Mouse (Mus musculus): ENCODE results near the gene Grin2a.
"Not testable (repeated sequence)": the region's sequence is repeated elsewhere in the genome, so short reads cannot be mapped to it uniquely, and the experiment has no call there.

Gene Grin2a

DNA sequence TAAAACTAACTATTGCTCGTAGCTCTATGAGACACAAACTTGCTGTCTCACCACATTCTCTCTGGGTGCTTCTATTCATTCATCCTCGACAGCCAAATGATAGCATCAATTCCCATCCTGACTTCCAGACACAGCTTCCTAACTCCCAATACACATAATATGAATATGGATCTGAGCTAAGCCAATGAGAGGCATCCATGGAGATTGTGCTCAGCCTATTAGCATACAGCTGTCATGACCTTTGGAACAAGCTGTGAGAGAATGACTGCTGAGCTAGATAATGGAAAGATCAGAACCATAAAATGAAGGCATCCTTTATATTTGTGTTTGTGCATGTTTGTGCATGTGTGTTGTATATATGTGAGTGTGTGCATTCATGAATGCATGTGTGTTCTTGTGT is 323.0 kb downstream of the Grin2a start:
- no peak for DNase-seq (ENCODE audit: extremely low read depth, insufficient read length, low spot score)

DNA sequence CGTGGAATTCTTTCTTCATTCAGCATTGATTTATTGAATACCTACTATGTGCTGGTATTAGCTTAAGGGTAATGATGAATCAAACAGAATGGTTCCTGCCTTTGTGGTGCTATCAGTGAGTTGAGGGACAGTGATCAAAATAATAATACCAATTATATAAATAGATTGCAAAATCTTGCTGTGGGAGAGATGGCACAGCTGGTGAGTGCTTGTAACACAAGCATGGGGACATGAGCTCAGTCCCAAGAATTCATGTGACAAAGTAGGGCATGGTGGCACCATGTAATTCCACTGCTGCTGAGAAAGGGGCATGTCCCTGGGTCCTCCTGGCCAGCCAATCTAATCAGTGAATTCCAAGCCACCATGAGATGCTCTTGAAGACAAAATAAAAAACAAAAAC is 324.1 kb downstream of the Grin2a start:
- DNase-seq (ENCODE audit: extremely low read depth, insufficient read length, low spot score) = no peak

DNA sequence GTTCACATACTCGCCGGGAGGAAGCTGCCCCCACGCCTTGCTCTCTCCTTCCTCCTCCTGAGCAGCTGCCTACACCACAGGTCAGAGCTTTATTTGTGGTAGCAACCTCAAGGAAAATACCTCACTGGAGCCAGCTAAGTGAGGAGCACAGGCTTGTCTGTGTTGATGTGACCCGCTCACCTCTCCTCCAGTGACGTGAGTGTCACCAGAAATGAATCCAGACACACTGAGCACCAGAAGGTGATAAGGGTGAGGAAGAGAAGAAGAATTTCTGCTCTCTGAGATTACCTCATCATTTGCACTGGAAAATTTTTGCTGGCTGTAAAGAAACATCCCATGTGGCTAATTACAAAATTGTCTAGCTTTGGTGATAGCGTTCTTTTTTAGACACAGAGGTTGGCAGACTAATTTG is 324.6 kb downstream of the Grin2a start:
- no peak for DNase-seq (ENCODE audit: extremely low read depth, insufficient read length, low spot score)

DNA sequence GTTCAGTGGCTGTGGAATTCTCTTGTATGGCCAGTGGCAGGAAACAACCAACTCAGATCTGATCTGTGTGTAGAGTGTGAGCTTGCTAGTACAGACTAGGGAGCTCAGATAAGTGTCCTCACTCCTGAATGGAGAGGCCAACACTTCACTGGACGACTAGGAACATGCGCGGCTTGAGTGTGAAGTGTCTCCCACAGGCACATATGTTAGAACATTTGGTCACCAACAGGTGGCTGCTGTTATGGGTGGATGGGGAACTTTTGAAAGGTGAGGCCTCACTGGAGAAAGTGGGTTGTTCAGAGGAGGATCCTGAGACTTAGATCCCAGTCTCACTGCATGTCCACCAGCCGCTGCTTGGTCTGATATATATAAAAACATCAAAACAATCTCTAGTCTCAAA is 329.5 kb downstream of the Grin2a start:
- no peak for DNase-seq (ENCODE audit: extremely low read depth, insufficient read length, low spot score)

DNA sequence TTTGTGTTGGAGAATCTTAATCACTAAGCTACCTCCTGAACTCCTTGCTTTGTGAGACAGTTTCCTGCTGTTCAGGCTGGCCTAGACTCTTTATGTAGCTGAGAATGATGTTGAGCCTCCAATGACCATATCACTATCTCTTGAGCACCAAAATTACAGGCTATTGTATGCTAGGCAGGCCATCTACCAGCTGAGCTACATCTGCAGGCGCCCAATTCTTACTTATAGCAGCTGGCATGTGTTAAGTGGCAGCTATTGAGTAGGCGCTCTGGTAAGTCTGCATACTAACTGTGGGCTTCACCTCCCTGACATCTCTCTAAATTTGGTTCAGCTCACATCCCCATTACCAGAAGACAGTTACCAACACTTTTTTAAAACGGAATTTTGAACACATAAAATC is 331.3 kb downstream of the Grin2a start:
- DNase-seq (ENCODE audit: extremely low read depth, insufficient read length, low spot score) = no peak

DNA sequence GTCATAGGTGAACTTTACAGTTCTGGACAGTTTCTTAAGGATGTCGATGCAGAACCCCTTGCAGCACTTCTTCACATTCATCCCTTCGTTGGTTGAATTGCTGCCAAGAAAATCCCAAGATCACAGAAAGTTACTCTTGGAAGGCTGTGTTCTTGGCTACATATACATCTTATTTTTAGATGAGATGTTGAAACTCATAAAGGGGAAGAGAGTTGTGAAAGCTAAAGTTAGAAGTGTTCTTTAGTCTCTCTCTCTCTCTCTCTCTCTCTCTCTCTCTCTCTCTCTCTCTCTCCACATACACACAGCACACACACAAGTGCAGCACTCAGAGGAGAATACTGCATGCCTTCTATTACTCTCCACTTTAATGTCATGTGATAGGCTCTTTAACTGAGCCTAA is 331.9 kb downstream of the Grin2a start:
- no peak for DNase-seq (ENCODE audit: extremely low read depth, insufficient read length, low spot score)

DNA sequence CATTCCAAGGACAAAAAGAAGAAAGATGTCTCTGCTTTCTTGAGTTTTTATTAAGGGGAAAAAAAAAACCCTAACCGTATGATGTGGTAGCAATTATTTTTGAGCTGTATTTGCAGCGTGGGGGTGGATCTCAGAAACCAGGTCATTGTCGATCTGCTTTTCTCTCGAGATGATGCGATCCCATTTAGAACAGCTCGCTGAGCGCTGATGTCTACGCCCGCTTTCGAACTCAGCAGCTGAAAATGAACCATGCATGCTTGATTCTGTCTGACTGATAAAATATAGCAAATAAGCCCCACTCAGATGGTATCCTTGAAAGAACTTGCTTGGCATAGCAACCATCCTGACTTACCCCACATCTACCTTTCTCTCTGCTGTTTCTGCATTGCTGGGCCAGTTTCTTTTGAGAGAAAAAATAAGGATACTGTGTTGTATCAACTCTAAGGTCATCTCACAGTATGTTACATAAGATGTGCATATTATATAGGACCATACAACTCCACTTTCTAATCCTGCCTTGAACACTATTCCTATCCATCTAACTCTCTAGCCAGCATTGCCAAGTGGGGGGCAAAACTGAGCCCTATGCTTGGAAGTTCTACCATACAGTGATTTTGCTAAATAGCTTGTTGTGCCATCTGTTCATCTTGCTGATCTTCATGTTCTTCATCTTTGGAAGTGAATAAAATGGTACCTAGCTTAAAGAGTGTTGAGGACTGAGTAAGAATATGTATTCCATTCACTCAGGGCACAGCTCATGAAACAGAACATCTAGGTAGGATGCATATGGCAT is 369.5 kb downstream of the Grin2a start:
- DNase-seq (ENCODE audit: extremely low read depth, insufficient read length, low spot score) = no peak

DNA sequence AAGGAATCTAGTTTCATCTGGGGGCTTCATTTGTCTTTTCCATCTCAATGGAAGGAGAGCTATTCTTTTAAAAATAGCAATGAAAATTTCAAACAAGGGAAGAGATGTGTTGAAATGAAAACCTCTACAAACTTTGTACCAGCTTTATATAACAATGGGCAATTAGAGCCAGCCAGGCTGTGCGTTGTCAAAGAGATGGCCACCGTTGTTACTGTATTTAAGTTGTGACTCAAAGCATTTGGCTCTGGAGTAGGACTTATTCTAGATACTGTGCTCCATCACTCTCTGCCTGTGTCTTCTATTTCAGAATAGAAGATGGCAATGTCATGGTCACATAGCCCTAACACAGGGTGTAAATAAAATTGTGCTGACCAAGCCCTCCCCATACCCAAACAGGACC is 371.0 kb downstream of the Grin2a start:
- no peak for DNase-seq (ENCODE audit: extremely low read depth, insufficient read length, low spot score)

DNA sequence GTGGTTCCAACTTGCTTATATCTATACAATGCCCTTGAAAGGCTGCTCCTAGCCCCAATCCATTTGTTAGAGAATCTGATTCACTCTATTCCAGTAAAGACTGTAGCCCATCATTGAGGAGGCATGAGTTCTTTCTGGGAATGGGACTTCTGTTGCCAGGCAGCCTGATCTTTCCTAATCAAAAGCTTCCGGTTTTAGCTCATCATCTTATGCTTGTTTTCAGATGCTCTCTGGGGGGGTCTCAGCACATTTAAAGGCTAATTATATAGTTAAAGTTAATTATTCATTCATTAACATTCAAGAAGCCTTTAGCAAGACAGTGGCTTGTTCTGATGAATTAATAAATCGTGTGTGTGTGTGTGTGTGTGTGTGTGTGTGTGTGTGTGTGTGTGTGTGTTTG is 377.2 kb downstream of the Grin2a start:
- DNase-seq (ENCODE audit: extremely low read depth, insufficient read length, low spot score) = no peak

DNA sequence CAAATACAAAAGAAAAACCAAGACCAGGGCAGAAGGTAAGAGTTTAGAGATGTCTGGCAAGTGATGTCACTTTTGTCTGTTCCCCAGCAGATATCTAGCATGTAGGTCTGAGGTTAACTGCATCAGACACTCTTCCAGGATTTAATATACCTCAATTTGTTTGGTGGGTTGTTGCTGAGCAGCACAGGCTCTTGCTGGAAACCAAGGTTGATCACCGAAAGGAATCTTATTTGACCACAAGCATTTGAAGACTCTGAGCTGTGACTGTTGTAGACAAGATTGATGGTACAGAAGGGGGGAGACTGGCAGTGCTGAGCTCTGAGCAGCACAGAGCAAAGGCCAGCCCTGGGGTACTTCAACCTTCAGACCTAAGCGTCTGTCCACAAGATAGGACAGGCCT is 378.1 kb downstream of the Grin2a start:
- no peak for DNase-seq (ENCODE audit: extremely low read depth, insufficient read length, low spot score)

DNA sequence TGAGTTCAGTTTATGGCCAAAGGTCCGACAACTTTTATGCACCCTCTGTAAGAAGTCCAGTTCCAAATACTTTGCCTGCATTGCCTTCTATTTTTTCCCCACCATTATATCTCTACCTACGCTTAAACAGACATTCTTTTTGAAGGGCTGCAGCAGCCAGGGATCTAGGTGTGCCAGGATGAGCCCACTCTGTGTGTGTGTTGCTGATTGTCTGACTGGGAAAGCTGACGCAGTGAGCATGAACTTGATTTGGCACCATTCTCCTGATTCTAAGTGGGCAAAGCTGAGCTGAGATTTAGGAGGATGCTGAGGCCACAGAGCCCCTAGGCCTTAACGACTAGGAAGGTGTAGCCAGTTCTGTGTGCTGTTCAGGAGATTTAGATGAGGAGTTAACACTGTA is 378.6 kb downstream of the Grin2a start:
- DNase-seq (ENCODE audit: extremely low read depth, insufficient read length, low spot score) = no peak

DNA sequence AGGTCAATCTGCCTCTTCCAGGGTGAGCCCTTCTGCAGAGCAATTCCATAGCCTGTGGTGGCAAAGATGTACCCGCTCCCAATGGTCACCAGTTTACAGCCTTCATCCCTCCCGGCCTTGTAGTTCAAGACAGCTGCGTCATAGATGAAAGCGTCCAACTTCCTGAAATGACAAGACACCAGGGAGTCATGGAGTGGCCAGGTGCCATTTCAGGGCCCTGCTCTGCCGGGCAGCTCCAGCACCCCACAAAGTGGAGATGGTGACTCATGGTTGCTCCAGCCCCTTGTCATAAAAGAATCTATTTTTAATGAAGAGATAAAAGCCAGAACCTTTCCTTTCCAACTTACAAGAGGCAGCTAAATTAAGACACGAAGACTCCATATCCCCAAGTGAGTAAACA is 382.8 kb downstream of the Grin2a start:
- DNase-seq (ENCODE audit: extremely low read depth, insufficient read length, low spot score) = not testable (repeated sequence)

DNA sequence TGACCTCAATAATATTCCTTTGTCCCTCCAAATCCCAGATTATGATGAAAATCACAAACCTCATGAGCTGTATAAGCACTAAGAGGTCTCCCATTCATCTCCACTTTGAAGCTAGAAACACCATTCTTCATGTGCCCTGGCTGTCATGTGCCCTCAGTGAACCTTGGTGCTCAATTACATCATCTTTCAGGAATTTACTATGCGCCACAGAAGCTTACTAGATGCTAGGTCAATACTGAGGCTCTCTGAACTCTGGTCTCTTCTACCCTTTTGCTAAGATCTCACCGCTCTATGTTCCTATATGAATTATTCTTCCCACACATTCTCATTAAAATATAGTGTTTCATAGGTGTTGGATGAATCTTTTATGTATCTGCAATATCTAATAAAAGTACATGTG is 387.9 kb downstream of the Grin2a start:
- no peak for DNase-seq (ENCODE audit: extremely low read depth, insufficient read length, low spot score)

DNA sequence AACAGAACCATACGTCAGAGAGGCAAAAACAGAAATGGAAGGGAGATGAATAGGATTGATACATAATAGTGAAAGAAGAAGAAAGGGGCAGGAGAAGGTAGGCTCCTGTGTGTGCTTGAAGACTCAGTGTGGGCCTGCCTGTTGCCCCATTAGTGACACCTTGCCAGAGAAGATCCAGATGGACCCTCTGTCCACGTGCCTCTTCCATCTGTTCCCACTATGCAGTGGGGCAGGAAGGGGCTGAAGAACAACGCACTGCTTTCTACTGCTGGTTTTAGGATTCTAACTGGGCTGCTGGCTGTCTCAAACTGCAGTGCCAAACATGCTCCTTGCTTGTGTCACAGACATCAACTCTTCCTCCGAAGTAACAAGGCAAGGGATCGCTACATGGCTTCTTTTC is 391.4 kb downstream of the Grin2a start:
- DNase-seq (ENCODE audit: extremely low read depth, insufficient read length, low spot score) = no peak

DNA sequence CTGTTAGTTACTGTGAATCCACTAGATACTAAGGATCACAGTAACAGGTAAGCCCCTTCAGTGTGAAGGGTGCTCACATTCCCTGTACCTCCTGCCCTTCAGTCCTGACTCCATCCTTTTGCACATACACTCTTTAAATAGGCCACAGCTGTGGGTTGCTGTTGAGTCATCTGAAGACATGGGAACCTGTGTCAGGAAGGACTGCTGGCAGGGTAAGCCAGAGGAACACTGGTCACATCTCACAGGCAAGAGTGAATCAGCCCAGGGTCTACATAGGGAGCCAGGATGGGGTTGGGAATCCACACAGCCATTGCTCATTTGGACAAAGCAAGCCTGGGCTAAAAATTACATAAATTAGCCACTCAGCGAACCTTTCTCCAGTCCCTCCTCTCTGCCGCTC is 392.8 kb downstream of the Grin2a start:
- no peak for DNase-seq (ENCODE audit: extremely low read depth, insufficient read length, low spot score)

DNA sequence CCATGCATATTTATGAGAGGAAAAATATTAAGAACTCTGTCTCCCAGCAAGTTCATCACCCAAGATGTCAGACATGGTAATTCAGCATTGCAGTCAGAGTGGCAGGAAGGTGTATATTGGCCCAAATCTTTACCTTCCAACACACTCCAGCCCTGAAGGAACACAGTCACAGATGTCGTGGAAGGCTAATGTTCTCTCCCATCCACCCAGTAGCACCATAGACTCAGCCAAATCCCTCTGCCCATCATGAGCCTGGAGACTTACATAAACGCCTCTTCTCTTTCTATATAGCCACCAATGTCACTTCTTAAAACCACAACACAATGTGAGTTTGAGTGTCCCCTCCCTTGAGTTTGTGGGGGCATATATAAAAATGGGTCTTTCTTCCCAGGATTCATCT is 406.2 kb downstream of the Grin2a start:
- no peak for DNase-seq (ENCODE audit: extremely low read depth, insufficient read length, low spot score)

DNA sequence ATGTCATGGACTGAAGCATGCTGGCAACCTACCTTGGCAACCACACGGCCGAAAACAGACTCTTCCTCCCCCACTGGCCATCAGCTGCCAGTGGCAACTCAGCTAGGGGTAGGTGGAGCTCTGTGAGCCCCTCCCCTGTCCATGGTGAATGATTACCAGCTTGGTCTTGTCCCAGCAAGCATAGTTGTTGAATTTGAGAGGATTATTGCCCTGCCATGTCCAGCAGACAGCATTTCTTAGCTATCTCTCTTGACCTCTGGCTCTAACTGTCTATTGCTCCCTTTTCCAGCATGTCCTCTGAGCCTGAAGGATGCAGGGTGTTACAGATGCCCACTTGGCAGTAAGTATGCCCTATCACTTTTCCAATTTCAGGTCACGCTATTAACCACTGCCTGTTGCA is 406.9 kb downstream of the Grin2a start:
- DNase-seq (ENCODE audit: extremely low read depth, insufficient read length, low spot score) = no peak

DNA sequence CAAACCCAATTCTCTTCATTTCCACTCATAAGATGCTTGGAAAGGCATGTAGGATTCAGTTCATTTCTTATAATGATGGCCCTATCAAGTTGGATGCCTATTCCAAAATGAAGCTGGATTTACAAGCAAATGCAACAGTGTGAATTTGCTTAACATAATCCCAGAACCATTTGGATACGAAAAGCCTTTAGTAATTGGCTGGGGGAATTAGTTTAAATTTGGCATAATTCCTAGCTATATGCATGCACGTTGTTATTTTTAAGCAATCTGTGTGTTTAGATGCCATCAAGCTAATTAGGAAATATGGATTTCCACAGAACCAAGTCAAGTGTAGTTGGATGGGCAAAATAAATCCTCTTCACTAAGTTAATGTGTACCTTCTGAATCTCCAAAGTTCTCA is 411.4 kb downstream of the Grin2a start:
- no peak for DNase-seq (ENCODE audit: extremely low read depth, insufficient read length, low spot score)

DNA sequence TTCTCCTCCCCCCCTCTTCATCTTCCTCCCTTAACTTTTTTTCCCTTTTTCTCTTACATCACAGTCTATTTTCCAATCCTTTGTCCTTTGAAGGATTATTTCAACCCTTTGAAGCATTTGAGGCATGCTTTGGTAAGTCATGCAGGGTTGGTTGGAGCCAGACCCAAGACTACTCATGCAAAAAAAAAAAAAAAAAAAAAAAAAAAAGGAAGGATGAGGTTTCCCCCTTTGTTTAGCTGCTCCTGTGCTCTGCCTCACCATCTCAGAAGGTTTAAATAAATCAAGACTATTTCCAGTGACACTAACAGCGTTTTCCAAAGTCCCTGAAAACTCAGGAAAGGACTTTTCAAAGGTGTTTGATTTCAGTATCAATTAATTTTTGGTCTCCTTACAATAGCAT is 423.6 kb downstream of the Grin2a start:
- no peak for DNase-seq (ENCODE audit: extremely low read depth, insufficient read length, low spot score)

DNA sequence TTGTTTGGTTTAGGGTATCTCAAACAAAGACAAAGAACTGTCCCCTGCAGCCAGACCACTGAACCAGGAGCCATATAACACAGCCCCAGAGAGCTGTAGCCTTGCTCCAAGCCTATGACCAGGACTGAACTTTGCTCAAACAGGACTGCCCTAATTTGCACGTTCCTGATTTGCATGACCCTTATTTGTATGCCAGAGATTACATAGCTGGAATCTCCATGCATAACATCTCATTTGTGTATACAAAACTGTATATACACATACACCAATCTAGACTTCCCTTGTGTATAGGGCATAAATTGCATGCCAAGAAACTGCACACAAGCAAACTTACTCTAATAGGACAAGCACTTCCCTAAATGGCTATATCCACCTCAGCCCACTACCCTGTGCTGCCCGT is 428.1 kb downstream of the Grin2a start:
- no peak for DNase-seq (ENCODE audit: extremely low read depth, insufficient read length, low spot score)

DNA sequence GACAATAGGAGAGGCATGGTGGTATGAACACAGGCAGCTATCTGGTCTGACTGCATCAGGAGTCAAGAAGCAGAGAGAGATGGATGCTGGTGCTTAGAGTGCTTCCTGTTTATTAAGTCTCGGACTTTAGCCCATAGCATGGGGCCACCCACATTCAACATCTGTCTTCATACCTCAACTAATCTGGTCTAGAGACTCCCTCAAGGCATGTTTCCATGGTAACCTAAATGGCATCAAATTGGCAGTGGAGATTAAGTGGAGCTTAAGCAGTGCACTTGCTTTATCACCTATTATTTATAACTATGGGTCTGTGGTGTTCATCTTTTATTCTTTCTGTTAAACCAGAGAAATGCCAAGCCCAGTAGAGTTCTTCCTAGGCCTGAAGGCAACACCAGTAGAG is 433.5 kb downstream of the Grin2a start:
- DNase-seq (ENCODE audit: extremely low read depth, insufficient read length, low spot score) = no peak

DNA sequence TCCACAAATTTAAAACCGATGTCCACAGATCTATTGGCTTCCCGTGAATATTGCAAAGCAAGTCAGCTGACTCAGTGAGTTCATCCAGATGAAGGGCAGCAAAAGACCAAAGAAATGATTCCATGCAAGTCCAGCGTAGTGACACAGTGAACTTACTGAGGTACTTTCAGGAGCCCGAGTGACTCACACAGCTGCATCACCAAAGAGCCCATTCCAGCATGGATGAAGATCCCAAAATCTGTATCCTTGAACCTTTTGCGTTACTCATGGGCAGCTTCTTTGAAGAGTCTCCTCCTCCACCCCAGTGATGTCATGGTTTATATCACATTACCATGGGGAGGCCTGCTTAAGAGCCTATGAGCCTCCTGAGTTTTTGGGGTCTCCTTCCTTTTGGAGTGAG is 460.2 kb downstream of the Grin2a start:
- no peak for DNase-seq (ENCODE audit: extremely low read depth, insufficient read length, low spot score)
